Mouse (Mus musculus) heart, postnatal 4 days (tissue): Measurements from ENCODE around the gene Hps6. TPM values are rescaled to one million over a fixed set of nuclear protein-coding genes. Genes with fewer than 3 reads are reported as not detected.

Experiments
- DNase-seq: peaks from one replicate; pipeline ENCODE4 v3.0.0; 2021
- total RNA-seq, 2 experiments: library from RNA; stranded (reverse); gene quantifications; 2 replicates each; pipeline ENCODE4 v1.2.3; 2021

Gene Hps6
- total RNA-seq, 2 experiments from 2014 or later = 5.6 to 5.8 TPM

GRCm38 (mm10) chr19:46045696-46046311 lies 42.5 kb downstream of the Hps6 start:
- peak; percentile 56 for DNase-seq

GRCm38 (mm10) chr19:46046621-46047025 lies 43.3 kb downstream of the Hps6 start:
- DNase-seq = no peak

GRCm38 (mm10) chr19:46047426-46047825 lies 44.1 kb downstream of the Hps6 start:
- DNase-seq = no peak

GRCm38 (mm10) chr19:46049129-46049528 lies 45.8 kb downstream of the Hps6 start:
- DNase-seq = no peak

- DNase-seq = no peak
These were observed 47.2 kb downstream of the Hps6 start for GRCm38 (mm10) chr19:46050462-46050861.

Other genes starting within 250 kb of the Hps6 start
- 10 to 100 TPM; 82.8 to 89.2 TPM for gene Mgea5, start 219.7 kb upstream of the Hps6 start, total RNA-seq
- gene Kcnip2, start 187.4 kb upstream of the Hps6 start, total RNA-seq = 10 to 100 TPM; 69.8 to 85.1 TPM
- 10 to 100 TPM; 14.8 to 16.9 TPM for gene Armh3, start 5.0 kb upstream of the Hps6 start, total RNA-seq
- 10 to 100 TPM; 31.4 to 35.1 TPM for gene Pprc1, start 41.4 kb downstream of the Hps6 start, total RNA-seq
- 10 to 100 TPM; 76.3 to 81.5 TPM for gene Ldb1, start 41.7 kb downstream of the Hps6 start, total RNA-seq
- 10 to 100 TPM; 31.4 to 32.0 TPM for gene Nolc1, start 72.4 kb downstream of the Hps6 start, total RNA-seq
- gene Elovl3, start 128.4 kb downstream of the Hps6 start, total RNA-seq = not detected
- not detected for gene Pitx3, start 144.8 kb downstream of the Hps6 start, total RNA-seq
- gene Gbf1, start 149.0 kb downstream of the Hps6 start, total RNA-seq = 10 to 100 TPM; 57.6 to 58.3 TPM